Mouse (Mus musculus) cerebellum, adult (tissue): ENCODE data around the gene Lypd6b.

ENCODE experiments used
- ATAC-seq: cut with Nextera tagmentation; 2 replicates; pipeline ENCODE4 v1.9.2; 2017; ENCODE audit warnings: mild to moderate bottlenecking, moderate library complexity, mixed read lengths; ENCODE audit not compliant: insufficient number of reproducible peaks, low FRiP score, low TSS enrichment

Lypd6b gene

DNA sequence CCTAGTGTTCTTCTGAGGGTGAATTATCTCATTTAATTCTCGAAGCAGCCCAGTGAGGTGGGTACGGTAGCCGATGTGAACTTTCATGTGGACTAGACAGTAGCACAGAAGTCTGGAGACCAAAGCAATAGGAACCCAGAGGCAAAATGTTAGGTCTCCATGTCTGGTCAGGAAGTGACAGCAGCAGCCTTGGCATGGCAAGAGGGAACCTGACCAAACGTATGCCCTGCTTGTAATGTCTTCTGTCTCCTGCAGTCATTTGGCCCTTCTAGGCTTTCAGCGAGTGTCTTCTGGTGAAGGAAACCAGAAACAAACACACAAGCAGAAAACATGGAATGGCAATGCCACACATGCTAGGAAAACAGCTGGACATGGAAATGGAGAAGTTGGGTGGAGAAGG, 29.1 kb downstream of the Lypd6b start:
- ATAC-seq: no peak

DNA sequence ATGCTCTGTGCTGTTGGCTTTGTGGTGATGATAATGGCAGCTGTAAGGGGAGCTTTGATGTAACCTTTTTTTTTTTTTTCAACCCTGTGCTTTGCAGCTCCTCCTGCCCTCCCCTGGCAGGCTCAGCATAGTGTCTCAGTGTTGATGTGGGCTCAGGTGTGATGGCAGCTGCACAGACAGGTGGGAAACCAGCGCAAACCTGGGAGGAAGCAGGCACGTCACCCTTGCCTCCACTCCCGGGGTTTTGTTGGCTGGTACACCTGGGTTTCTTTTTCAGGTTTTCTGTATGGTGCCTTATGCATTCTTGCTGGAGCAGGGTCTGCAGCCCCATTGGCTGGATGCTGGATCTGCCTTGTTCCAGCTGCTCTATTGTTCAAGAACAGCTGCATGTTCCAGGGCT, 29.7 kb downstream of the Lypd6b start:
- ATAC-seq: no peak

DNA sequence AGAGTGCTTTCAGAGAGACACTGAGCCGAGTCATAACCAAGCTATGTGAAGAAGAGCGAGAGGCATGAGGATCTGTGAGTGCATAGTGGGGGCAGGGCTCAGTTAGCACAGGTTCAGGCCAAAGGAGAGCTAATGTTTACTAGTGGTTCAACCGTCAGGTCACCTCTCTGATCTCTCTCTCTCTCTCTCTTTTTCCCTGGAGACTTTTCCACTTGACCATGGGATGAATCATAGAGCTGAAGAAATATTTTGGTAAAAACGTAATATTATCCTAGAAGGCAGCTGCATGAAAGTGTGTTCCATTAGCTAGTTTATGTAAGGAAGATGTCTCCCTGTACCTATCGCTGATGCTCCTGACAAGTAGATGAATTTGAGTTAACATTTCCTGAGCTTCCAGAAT, 30.6 kb downstream of the Lypd6b start:
- no peak for ATAC-seq

GRCm38 (mm10) chr2:49822312-49822711, 34.8 kb downstream of the Lypd6b start:
- no peak for ATAC-seq

DNA sequence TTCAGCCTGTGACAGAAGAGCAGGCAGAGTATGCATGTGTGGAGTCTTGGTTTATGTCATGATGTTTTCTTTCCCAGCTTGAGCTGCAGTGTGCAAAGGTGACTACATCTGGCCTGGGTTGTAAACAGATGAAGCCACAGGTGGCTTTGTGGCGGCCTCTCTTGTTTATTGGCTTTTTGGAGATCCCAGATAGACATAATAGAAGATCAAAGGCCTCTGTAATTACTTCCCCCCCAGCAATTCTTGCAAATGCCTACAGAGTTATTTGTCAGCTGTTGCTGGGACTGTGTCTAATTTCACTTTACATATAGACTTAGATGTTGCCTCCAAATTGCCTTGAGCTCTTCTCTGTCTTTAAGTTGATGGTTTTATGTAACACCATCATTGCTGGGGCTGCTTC, 38.1 kb downstream of the Lypd6b start:
- no peak for ATAC-seq

- no peak for ATAC-seq
Observed at GRCm38 (mm10) chr2:49827756-49828155, 40.3 kb downstream of the Lypd6b start.

DNA sequence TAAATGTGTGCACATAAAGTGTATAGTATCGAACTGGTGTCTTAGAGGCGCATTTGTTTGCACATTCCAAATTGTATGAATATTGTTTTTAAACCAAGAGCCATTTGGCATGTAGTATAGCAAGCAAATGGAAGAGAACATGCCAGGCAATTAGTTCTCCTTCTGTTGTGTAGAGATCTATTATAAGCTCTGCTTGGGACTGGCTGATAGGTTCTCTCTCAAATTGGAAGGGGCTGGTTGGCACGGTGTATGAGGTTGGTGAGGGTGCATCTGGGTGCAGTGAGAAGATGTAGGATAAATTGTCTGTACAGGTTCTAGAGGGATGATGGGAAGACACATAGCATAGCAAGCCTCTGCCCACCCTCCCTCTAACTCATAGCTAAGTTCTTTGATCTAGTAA, 42.9 kb downstream of the Lypd6b start:
- no peak for ATAC-seq

GRCm38 (mm10) chr2:49832277-49832803, 44.9 kb downstream of the Lypd6b start:
- ATAC-seq: no peak

DNA sequence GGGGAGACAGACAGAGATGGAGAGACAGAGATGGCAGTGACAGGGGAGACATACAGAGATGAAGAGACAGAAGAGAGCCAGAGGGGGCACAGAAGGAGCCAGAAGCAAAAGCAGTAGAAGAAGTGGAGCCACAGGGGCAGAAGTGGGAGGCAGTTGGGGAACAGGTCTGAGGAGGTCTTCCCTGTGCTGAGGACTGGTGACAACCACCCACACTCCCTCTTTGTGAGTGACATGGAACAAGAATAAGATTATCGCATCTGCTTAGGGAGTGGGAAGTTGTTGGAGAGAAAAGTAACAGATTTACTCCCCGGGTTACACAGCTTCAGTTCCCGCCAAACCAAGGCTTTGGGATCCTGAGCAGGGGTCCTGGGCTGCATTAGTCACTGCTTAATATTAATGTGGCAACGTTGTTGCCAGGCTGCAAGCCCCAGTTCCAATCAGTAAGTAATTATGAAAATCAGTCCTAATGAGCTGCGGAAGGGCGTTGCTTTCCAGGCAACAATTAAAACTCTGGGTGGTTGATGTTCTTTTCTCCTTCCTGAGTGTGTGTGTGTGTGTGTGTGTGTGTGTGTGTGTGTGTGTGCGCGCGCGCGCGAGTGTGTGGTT, 50.1 kb downstream of the Lypd6b start:
- ATAC-seq: no peak

DNA sequence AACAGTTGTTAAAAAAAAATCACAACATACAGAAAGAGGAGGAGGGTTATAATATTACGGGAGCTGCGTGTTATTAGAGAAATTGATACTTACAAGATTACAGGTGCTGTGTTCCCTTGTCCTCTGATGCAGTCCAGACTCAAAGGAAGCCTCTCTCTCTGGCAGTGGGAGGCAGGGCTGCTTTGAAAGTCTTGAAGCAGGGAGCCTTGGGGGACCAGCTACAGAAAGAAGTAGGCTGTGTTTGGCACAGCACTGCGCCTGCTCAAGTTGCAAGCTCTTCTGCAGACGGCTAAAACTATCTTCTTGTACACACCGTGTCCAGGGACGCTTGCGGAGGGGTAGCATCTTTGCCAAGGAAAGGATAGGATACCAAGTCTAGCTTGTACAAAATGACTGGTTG, 51.1 kb downstream of the Lypd6b start:
- no peak for ATAC-seq

- no peak for ATAC-seq
Observed at GRCm38 (mm10) chr2:49840573-49840972, 53.1 kb downstream of the Lypd6b start.

DNA sequence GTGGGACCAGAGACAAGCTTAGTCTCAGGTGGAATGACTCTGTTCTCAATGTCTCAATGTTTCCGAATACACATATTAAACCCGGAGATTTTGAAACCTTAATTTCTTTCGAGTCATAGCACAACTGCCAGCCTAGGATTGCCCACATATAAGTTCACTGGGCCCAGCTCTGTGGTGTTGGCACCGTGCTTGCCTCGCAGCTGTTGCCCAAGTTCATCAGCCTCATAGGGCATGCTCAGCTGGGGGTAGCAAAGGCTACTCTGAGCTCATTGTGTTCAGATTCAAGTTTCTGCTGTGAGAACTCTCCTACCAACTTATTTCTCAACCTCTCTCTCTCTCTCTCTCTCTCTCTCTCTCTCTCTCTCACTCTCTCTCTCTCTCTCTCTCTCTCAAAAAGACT, 53.6 kb downstream of the Lypd6b start:
- ATAC-seq: no peak

GRCm38 (mm10) chr2:49845104-49845503, 57.6 kb downstream of the Lypd6b start:
- no peak for ATAC-seq

DNA sequence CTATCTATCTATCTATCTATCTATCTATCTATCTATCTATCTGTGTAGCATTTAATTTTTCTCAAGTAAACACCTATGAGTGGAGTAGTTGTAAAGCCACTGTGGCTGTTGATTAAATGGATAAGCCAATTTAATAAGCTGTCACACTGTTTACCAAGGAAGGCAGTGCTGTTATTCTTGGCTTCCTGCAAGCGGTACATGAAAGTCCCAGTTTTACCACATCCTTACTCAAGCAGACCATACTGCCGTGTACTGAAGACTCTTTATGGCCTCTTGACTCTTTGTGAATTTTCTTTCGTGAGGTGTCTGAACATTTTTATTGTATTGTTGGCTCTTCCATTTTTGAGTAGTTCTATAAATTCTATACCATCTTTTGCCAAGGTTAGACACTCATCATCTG, 58.6 kb downstream of the Lypd6b start:
- ATAC-seq: no peak

- no peak for ATAC-seq
Observed at GRCm38 (mm10) chr2:49846880-49847279, 59.4 kb downstream of the Lypd6b start.

GRCm38 (mm10) chr2:49847831-49848230, 60.3 kb downstream of the Lypd6b start:
- ATAC-seq: no peak

GRCm38 (mm10) chr2:49849771-49850170, 62.3 kb downstream of the Lypd6b start:
- no peak for ATAC-seq

GRCm38 (mm10) chr2:49851977-49852376, 64.5 kb downstream of the Lypd6b start:
- ATAC-seq: no peak

DNA sequence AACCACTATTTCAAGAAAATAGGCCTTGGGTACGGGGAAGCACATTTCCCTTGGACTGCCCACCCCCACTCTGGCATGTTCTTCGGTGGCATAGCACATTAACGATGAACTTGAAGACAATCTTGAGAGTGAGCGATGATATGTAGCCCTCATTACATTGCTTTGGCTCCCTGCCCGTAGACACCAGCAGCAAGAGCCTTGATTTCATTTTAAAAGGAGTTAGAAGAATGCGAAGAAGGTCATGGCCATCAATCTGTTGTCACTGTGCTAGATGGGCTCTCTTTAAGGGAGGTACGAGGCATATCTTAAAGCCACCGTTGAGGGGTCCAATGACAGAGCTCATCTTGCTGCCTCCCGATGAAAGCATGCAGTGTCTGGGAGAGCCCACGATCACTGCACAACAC, 68.7 kb downstream of the Lypd6b start:
- ATAC-seq: no peak

- no peak for ATAC-seq
Observed at GRCm38 (mm10) chr2:49856584-49856983, 69.1 kb downstream of the Lypd6b start.

- ATAC-seq: no peak
Observed at GRCm38 (mm10) chr2:49860219-49860962, 72.9 kb downstream of the Lypd6b start.

DNA sequence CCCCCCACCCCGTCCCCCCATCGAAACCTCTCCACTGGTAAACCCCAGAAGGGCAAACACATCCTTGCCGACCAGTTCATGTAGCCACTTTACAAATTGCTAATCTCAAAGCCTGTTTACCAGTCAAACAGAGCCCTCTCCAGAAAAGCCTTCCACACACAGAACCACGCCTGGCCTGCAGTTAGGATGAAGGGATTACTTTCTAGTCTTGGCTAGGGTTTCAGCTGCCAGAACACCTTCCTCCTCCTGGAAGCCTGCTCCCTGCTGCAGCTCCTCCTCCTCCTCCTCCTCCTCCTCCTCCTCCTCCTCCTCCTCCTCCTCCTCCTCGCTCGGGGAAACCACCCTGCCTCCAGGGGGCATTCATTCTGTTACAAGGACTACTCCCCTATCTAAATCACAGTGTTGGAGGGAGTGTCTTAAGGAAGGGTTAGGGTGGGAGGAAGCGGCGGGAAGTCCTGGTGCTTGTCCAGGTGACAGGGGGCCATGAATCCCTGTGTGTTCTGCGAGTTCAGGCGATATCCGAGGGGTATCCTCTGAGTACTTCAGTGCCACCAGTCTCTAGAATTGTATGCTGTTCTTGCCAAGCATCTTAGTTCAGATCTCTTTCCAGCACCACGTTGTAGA, 73.6 kb downstream of the Lypd6b start:
- ATAC-seq: no peak
